Mouse (Mus musculus) heart, postnatal 0 days (tissue): ENCODE results near the gene Gga2. TPM values are rescaled to one million over a fixed set of nuclear protein-coding genes. Genes with fewer than 3 reads are reported as not detected.

ENCODE experiments used
- ATAC-seq: fragments of 200-750 bp; cut with Nextera tagmentation; 2 replicates; pipeline ENCODE4 v1.8.0; 2017; ENCODE audit warnings: low read depth, moderate number of reproducible peaks, moderate library complexity; ENCODE audit not compliant: insufficient read depth
- DNase-seq: peaks from one replicate; pipeline ENCODE4 v3.0.0-alpha.2; 2016; ENCODE audit warnings: low spot score
- H3K27ac ChIP-seq: fragments of 300-500 bp; sonication (generic); 2 replicates; pipeline ENCODE4 v1.5.1; 2014; ENCODE audit warnings: low read depth, mild to moderate bottlenecking
- H3K27me3 ChIP-seq: fragments of 300-500 bp; sonication (generic); 2 replicates; pipeline ENCODE4 v1.6.1; 2014; ENCODE audit warnings: low read length, mixed read lengths; ENCODE audit not compliant: control insufficient read depth, insufficient read depth
- H3K36me3 ChIP-seq: fragments of 300-500 bp; sonication (generic); replicated peaks from 2 replicates; pipeline ENCODE4 v1.6.1; 2014; ENCODE audit warnings: low read length, mixed read lengths; ENCODE audit not compliant: control insufficient read depth, insufficient read depth
- H3K4me1 ChIP-seq: fragments of 300-500 bp; sonication (generic); 2 replicates; pipeline ENCODE4 v1.6.1; 2014; ENCODE audit warnings: antibody characterized with exemption; ENCODE audit not compliant: control insufficient read depth, insufficient read depth
- H3K4me2 ChIP-seq: fragments of 300-500 bp; sonication (generic); 2 replicates; pipeline ENCODE4 v1.6.1; 2014; ENCODE audit warnings: low read depth, mild to moderate bottlenecking, low read length, moderate library complexity
- H3K4me3 ChIP-seq: fragments of 300-500 bp; sonication (generic); 2 replicates; pipeline ENCODE4 v1.5.1; 2014; ENCODE audit warnings: low read depth, low read length
- H3K9ac ChIP-seq: fragments of 300-500 bp; sonication (generic); replicated peaks from 2 replicates; pipeline ENCODE4 v1.6.1; 2014; ENCODE audit warnings: low read depth, low read length, mixed read lengths
- H3K9me3 ChIP-seq: fragments of 300-500 bp; sonication (generic); replicated peaks from 2 replicates; pipeline ENCODE4 v1.6.1; 2016; ENCODE audit warnings: low read length; ENCODE audit not compliant: control insufficient read depth
- CTCF ChIP-seq: IDR thresholded peaks from 2 replicates; pipeline ENCODE4 v1.5.1; 2016; ENCODE audit warnings: antibody characterized with exemption, control low read depth, low read depth
- EP300 ChIP-seq: IDR thresholded peaks from 2 replicates; pipeline ENCODE4 v1.6.1; 2016; ENCODE audit warnings: antibody characterized with exemption, low read depth
- WGBS: fragments of 180-500 bp; shearing (Covaris S2); extraction: QIAGEN DNeasy Blood & Tissue Kit; methylation state at CpG from one replicate; pipeline ENCODE4 v1.1.7; 2014; 5-methylcytosine and 5-hydroxymethylcytosine counted together
- polyA plus RNA-seq: library from polyadenylated mRNA; unstranded; fragments of >200 nt; fragmentation: Nextera tagmentation; extraction: Ambion mirVana; gene quantifications from 2 replicates; pipeline ENCODE4 v1.2.1, GENCODE M21; 2015
- total RNA-seq: library from RNA; depleted of rRNA; stranded (reverse); fragments of >200 nt; gene quantifications from 2 replicates; pipeline ENCODE4 v1.2.3, GENCODE M21; 2014; ENCODE audit warnings: low replicate concordance

Gga2 gene
- total and polyA plus RNA-seq, 2 experiments from 2014 or later = 37.5 to 51.3 TPM

DNA sequence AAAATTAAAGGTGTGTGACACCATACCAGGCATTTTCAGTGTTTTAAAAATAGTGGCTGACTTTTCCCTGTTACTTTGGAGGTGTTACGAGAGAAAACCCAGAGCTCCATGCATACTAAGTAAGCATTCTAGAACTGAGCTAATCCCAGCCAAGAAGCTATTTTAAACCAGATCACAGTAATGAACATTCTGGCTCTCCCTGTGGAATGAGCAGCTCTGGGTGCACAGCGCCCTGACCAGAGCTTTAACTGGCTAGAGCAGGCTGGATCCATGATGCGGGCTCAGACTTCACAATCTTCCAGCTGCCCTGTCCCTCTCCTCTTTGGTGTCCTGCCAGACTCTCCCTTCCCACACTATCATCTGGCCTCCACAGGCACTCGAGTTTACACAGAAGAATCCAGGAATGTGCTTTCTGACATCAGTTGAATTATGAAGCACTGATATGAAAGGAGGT is 24.2 kb upstream of the Gga2 start:
- no peaks in the 10 kb centered on the region for H3K27me3 ChIP-seq
- peak overlapping the region; percentile 38; the same call in 1 of the 2 replicates for H3K4me3 ChIP-seq
- no peak overlapping the region for H3K9ac ChIP-seq
- DNase-seq = peak; percentile 95
- peak; percentile 91 for ATAC-seq
- peak overlapping the region; percentile 53; the same call in 1 of the 2 replicates for H3K4me2 ChIP-seq
- H3K27ac ChIP-seq = peak overlapping the region; percentile 97
- no peaks in the 10 kb centered on the region for H3K9me3 ChIP-seq
- 13% methylated on average over 4 of the region's 4 CpGs for WGBS
- peak; percentile 90 for TF ChIP-seq EP300
- TF ChIP-seq CTCF = no peak
- H3K36me3 ChIP-seq = peaks cover 19% of the 10 kb centered on the region
- peaks cover 35% of the 10 kb centered on the region for H3K4me1 ChIP-seq

DNA sequence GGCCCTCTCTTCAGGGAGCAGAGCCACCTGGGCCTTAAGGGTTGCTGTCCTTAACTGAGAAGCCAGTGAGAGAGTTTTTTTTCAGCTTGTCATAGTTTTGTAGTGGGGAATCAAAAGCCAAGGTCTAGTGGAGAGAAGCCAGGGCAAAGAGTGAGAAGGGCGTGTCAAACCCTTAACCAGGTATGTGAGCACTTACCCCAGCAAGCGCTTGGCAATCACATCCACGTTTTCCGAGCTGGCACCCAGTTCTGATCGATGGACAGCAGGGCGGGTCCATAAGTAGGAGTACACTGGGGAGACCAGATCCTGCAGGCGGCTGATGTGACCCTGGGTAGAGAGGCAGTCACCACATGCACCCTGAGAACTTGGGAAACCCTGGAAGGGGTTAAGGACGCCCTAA is 23.1 kb upstream of the Gga2 start:
- ATAC-seq (no peak), DNase-seq (no peak)
- peaks cover 30% of the 10 kb centered on the region for H3K36me3 ChIP-seq
- H3K4me1 ChIP-seq = peaks cover 34% of the 10 kb centered on the region
- H3K27ac ChIP-seq = peak overlapping the region; percentile 97
- 62% methylated on average over 8 of the region's 8 CpGs for WGBS
- TF ChIP-seq EP300 (no peak), CTCF (no peak)
- 0 out of 2 replicates have a peak overlapping the region, but pooled peaks have one; percentile 3 for H3K9ac ChIP-seq
- no peak overlapping the region for H3K4me3 ChIP-seq
- peak overlapping the region; percentile 20; the same call in 1 of the 2 replicates for H3K4me2 ChIP-seq
- H3K9me3 ChIP-seq = no peaks in the 10 kb centered on the region
- no peaks in the 10 kb centered on the region for H3K27me3 ChIP-seq

- H3K36me3 ChIP-seq = peaks cover 22% of the 10 kb centered on the region
- H3K4me2 ChIP-seq = no peak overlapping the region
- H3K9ac ChIP-seq = no peak overlapping the region
- DNase-seq = peak; percentile 63
- TF ChIP-seq CTCF (peak; percentile 78), EP300 (no peak)
- ATAC-seq = peak; percentile 68; the same call in 1 of the 2 replicates
- no peaks in the 10 kb centered on the region for H3K4me1 ChIP-seq
- no peak overlapping the region for H3K4me3 ChIP-seq
- WGBS = 14% methylated on average over 2 of the region's 2 CpGs
- H3K27ac ChIP-seq = no peak overlapping the region
- H3K27me3 ChIP-seq = no peaks in the 10 kb centered on the region
- no peaks in the 10 kb centered on the region for H3K9me3 ChIP-seq
These were observed 13.3 kb upstream of the Gga2 start for GRCm38 (mm10) chr7:122034348-122034747.

- DNase-seq (no peak), ATAC-seq (no peak)
- H3K4me3 ChIP-seq = no peak overlapping the region
- H3K9me3 ChIP-seq = no peaks in the 10 kb centered on the region
- no peak overlapping the region for H3K4me2 ChIP-seq
- WGBS = 57% methylated on average over 3 of the region's 3 CpGs
- H3K9ac ChIP-seq = no peak overlapping the region
- no peaks in the 10 kb centered on the region for H3K4me1 ChIP-seq
- peaks cover 13% of the 10 kb centered on the region for H3K36me3 ChIP-seq
- no peak overlapping the region for H3K27ac ChIP-seq
- TF ChIP-seq CTCF (no peak), EP300 (no peak)
- no peaks in the 10 kb centered on the region for H3K27me3 ChIP-seq
These were observed 12.3 kb upstream of the Gga2 start for GRCm38 (mm10) chr7:122033371-122033770.

- H3K36me3 ChIP-seq = no peaks in the 10 kb centered on the region
- no peak for TF ChIP-seq CTCF
- no peak overlapping the region for H3K4me3 ChIP-seq
- no peaks in the 10 kb centered on the region for H3K27me3 ChIP-seq
- H3K4me2 ChIP-seq = no peak overlapping the region
- no peak for ATAC-seq
- no peak overlapping the region for H3K9ac ChIP-seq
- H3K4me1 ChIP-seq = peaks cover 16% of the 10 kb centered on the region
- no peak for DNase-seq
- H3K9me3 ChIP-seq = no peaks in the 10 kb centered on the region
- no peak overlapping the region for H3K27ac ChIP-seq
- 96% methylated on average over 2 of the region's 2 CpGs for WGBS
These were observed 1.1 kb upstream of the Gga2 start for GRCm38 (mm10) chr7:122022131-122022530.

DNA sequence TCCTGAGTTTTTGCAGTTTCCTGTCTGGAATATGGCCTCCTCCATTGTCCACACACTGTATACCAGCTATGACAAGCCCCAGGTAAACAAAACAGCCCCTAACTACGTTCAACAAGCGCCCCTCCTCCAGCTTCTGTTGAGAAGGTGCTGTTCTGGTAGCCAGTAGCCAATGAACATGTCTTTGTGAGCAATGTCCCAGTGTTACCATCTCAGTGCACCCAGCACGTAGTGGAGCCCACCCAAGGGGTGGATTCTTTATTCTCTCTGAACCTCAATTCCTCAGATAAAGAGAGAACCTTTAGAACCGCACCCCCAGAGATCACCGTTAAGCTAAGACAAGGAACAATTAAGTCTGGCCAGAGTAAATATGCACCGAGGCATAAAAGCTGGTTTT is 752 bp downstream of the Gga2 start:
- H3K4me2 ChIP-seq = peak overlapping the region; percentile 75
- DNase-seq = no peak

More for the DNA sequence above, 752 bp downstream of the Gga2 start:
- no peaks in the 10 kb centered on the region for H3K36me3 ChIP-seq
- H3K9me3 ChIP-seq = no peaks in the 10 kb centered on the region
- H3K9ac ChIP-seq = peak overlapping the region; percentile 61
- peaks cover 25% of the 10 kb centered on the region for H3K4me1 ChIP-seq
- TF ChIP-seq CTCF (no peak), EP300 (no peak)
- peak; percentile 7 for ATAC-seq
- H3K27me3 ChIP-seq = no peaks in the 10 kb centered on the region
- H3K4me3 ChIP-seq = peak overlapping the region; percentile 65
- 2% methylated on average over 6 of the region's 6 CpGs for WGBS
- H3K27ac ChIP-seq = peak overlapping the region; percentile 83
